Mouse (Mus musculus): ENCODE data around the gene Olfr279.

DNA sequence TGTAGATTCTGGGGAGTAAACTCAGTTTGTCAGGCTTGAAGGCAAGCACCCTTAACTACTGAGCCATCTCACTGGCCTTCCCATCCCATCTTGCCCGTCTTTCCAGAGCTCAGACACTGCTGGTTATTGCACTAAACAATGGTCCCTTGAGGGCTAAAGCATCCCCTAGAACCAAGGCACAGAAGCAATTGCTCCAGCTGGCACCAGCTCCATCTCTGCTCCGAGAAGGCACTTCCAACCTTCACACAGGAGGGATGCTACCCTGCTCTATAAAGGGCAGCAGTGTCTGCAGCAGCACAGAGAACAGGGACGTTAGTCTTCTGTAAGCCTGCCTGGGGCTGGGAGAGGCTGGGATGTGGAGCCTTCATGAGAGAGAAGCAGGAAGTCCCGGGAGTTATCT is at the start of gene Olfr279:
- no peak for TF ChIP-seq POLR2A (IDR thresholded peaks at IDR 0.05; ENCODE audit: control insufficient read depth, low read depth, low read length)
- no peak for TF ChIP-seq CTCF (IDR thresholded peaks at IDR 0.05; ENCODE audit: control insufficient read depth, insufficient read depth, insufficient replicate concordance, low read depth, low read length)
